Mouse (Mus musculus): ENCODE measurements around the gene Tnpo1. TPM values are rescaled to one million over a fixed set of nuclear protein-coding genes. Genes with fewer than 3 reads are reported as not detected.

The Tnpo1 gene
- 10.3 and 12.1 TPM in 2 replicates for polyA plus RNA-seq (2012; rRNA removed)

DNA sequence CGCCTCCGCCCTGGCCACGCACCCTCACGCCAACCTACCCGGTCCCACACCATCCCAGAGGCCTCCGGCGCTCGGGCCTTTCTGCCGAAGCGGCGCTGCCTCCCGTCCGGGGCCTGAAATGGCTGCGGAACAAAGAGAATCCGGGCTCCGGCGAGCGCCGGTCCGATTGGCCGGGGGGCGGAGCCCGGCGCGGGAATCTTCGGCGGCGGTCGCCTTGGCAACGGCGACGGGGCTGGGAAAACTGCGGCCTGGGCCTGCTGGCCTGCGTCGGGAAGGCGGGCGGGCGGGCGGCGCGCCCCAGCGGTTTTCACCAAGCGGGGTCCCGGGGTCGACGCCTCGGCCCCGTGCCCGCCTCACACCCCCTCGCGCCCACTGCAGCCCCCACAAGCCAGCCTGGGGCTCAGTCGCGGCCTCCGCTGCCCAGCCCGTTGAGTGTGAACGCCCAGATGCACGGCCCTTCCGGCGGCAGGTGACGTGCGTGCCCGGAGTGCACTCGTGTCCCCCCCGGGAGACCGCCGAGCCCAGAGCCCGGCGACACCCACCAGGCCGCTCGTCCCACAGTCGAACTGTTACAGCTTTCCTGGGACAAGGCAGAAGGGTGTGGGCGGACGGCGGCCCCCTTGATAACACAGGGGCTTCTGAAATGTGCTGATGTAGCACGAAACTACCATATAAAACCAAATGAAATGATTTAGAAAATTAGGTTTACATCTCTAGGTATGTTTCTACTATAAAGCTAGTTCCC is at the start of gene Tnpo1:
Gene Tnpo1, minus strand, starts transcription at position 172 of the 745 bp plus-strand sequence.

DNA sequence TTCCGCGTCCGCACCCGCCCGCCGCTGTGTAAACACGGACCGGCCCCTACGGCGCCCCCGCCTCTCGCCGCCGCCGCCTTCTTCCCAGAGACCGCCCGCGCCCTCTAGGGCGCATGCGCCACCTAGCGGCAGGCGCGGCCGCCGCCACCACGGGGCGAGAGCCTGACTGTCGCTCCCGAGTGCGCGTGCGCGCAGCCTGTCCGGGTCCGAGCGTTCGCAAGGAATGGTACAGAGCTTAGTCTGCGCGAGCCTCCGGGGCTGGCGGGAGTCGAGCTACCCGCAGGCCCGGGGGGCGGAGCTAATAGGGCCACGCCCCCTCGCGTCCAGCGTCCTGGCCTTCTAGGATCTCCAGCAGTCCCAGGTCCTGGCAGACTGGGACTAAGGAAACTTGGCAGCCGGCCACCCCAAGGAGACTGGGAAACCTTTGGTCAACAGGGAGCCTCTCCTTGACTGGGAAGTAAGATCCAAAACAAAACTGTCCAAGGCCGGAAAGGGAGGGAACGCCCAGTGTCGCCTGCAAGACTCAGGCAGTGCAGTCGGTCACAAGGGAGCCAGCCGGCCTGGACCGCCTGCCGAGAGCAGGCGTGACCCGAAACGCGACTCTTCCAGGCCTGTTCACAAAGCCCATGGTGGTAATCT is 110.9 kb downstream of the Tnpo1 start, which contains the start of gene Fcho2:
Gene Fcho2, minus strand, starts transcription at position 303 of the 639 bp plus-strand sequence.

Other genes with a start within 250 kb of the Tnpo1 start
- gene Tmem171, start 231.6 kb downstream of the Tnpo1 start, polyA plus RNA-seq (2012; rRNA removed), result 141 and 225 TPM in 2 replicates
- gene Fcho2, start 110.9 kb downstream of the Tnpo1 start, polyA plus RNA-seq (2012; rRNA removed), result 8.4 and 9.0 TPM in 2 replicates
- gene 1700024P04Rik, start 58.2 kb upstream of the Tnpo1 start, polyA plus RNA-seq (2012; rRNA removed), result not detected in 2 replicates